Mouse (Mus musculus): Measurements from ENCODE around the gene Myof. TPM values are rescaled to one million over a fixed set of nuclear protein-coding genes. Genes with fewer than 3 reads are reported as not detected.

Gene Myof
- total RNA-seq, 2 experiments from 2014 or later: 4.0 to 5.3 TPM

- no peak for DNase-seq
These were observed 96.7 kb downstream of the Myof start for GRCm38 (mm10) chr19:37946696-37947095.

- DNase-seq: no peak
These were observed 97.3 kb downstream of the Myof start for GRCm38 (mm10) chr19:37946053-37946452.

- DNase-seq: no peak
These were observed 104.2 kb downstream of the Myof start for GRCm38 (mm10) chr19:37939203-37939602.

- DNase-seq: no peak
These were observed 106.3 kb downstream of the Myof start for GRCm38 (mm10) chr19:37937092-37937491.

- DNase-seq: no peak
These were observed 108.7 kb downstream of the Myof start for GRCm38 (mm10) chr19:37934640-37935039.

- no peak for DNase-seq
These were observed 111.2 kb downstream of the Myof start for GRCm38 (mm10) chr19:37932198-37932597.

- DNase-seq: no peak
These were observed 115.5 kb downstream of the Myof start for GRCm38 (mm10) chr19:37927911-37928310.

GRCm38 (mm10) chr19:37925323-37925722 is 118.1 kb downstream of the Myof start:
- DNase-seq: no peak

GRCm38 (mm10) chr19:37924266-37924665 is 119.1 kb downstream of the Myof start:
- no peak for DNase-seq

- no peak for DNase-seq
These were observed 122.3 kb downstream of the Myof start for GRCm38 (mm10) chr19:37921098-37921497.

GRCm38 (mm10) chr19:37918515-37918932 is 124.9 kb downstream of the Myof start:
- no peak for DNase-seq

- DNase-seq: no peak
These were observed 129.1 kb downstream of the Myof start for GRCm38 (mm10) chr19:37914261-37914660.

GRCm38 (mm10) chr19:37912501-37912900 is 130.9 kb downstream of the Myof start:
- no peak for DNase-seq

GRCm38 (mm10) chr19:37909830-37910261 is 133.5 kb downstream of the Myof start:
- no peak for DNase-seq

GRCm38 (mm10) chr19:37907451-37908320 is 135.7 kb downstream of the Myof start:
- peak; percentile 37 to 59 for DNase-seq

- DNase-seq: no peak
These were observed 136.5 kb downstream of the Myof start for GRCm38 (mm10) chr19:37906916-37907315.

- peak in 1 of 2 experiments; percentile 3 for DNase-seq
These were observed 147.3 kb downstream of the Myof start for GRCm38 (mm10) chr19:37896081-37896480.

- no peak for DNase-seq
These were observed 152.4 kb downstream of the Myof start for GRCm38 (mm10) chr19:37891006-37891405.

GRCm38 (mm10) chr19:37886355-37887120 is 156.8 kb downstream of the Myof start:
- DNase-seq: peak; percentile 34 to 55

- DNase-seq: no peak
These were observed 161.8 kb downstream of the Myof start for GRCm38 (mm10) chr19:37881431-37882081.

GRCm38 (mm10) chr19:37877511-37878167 is 165.7 kb downstream of the Myof start:
- DNase-seq: no peak

GRCm38 (mm10) chr19:37876605-37877245 is 166.7 kb downstream of the Myof start:
- no peak for DNase-seq
